20 mouse cellular contexts compared by ENCODE assay signal in genomic region chr3:83114946-83115345, GRCm38 (mm10). TPM values are rescaled to one million over a fixed set of nuclear protein-coding genes. Genes with fewer than 3 reads are reported as not detected.
"Had no signal": no experiment of that assay in that cellular context is flagged by ENCODE, and none has a peak within 500 bp of the region (broad histone marks: within the 10 kb centered on the region; RNA-seq: fewer than 3 reads in every experiment).

No protein-coding gene starts in this region.

- DNase-seq: kidney, adult 2 months; kidney, postnatal 25 days; layer of hippocampus, adult 9-11 months; left cerebral cortex, postnatal 4 days; liver; liver, embryonic 13.5 days; lung, adult 2 months; lung, postnatal 14 days; lung, postnatal 4 days; midbrain, embryonic 14.5 days; right cerebral cortex, postnatal 4 days; thymus, adult 2 months; thymus, postnatal 14 days; thymus, postnatal 4 days had no signal

- H3K27me3 ChIP-seq: liver, embryonic 13.5 days had no signal

- H3K4me2 ChIP-seq: liver, embryonic 13.5 days; midbrain, embryonic 11.5 days had no signal

- H3K36me3 ChIP-seq: liver, embryonic 13.5 days had no signal

- H3K9me3 ChIP-seq: liver, embryonic 13.5 days had no signal

- H3K4me3 ChIP-seq: layer of hippocampus, adult 2 months; liver, embryonic 13.5 days had no signal

- H3K4me1 ChIP-seq: liver, embryonic 13.5 days had no signal

- H3K27ac ChIP-seq: kidney, postnatal 0 days; layer of hippocampus, adult 2 months; liver, embryonic 13.5 days; stomach, postnatal 0 days had no signal

- H3K9ac ChIP-seq: liver, embryonic 13.5 days had no signal

RNA-seq across cellular contexts. Expression of gene Dchs2, which starts 12.8 kb away (rescaled TPM):
- total RNA-seq: megakaryocyte progenitor cell, adult 5-6 weeks; megakaryocyte-erythroid progenitor cell, adult 5-6 weeks had no signal
